Mouse (Mus musculus) erythroblast, adult 5-6 weeks (primary cell): ENCODE data around the gene Fam19a2. TPM values are rescaled to one million over a fixed set of nuclear protein-coding genes. Genes with fewer than 3 reads are reported as not detected.

ENCODE experiments used
- ATAC-seq: replicated peaks from 2 replicates; pipeline ENCODE4 v1.8.0; 2016; ENCODE audit warnings: moderate number of reproducible peaks, mild to moderate bottlenecking, moderate TSS enrichment, inconsistent platforms; ENCODE audit not compliant: poor library complexity, low FRiP score, severe bottlenecking
- total RNA-seq, 2 experiments: library from RNA; stranded (forward) in 1 of 2; stranded (reverse) in 1 of 2; fragments of 150-400 nt in 1 of 2; fragments of 200-764, 138-1000 nt in 1 of 2; gene quantifications; 2 replicates each; pipeline versions ENCODE4 v1.2.3 to v1.2.4; 2015 to 2017; ENCODE audit warnings: low replicate concordance in 2 of 2

Fam19a2 gene
- total RNA-seq, 2 experiments from 2014 or later, result not detected

GRCm38 (mm10) chr10:123692186-123692925 is 428.6 kb downstream of the Fam19a2 start:
- ATAC-seq, result no peak

DNA sequence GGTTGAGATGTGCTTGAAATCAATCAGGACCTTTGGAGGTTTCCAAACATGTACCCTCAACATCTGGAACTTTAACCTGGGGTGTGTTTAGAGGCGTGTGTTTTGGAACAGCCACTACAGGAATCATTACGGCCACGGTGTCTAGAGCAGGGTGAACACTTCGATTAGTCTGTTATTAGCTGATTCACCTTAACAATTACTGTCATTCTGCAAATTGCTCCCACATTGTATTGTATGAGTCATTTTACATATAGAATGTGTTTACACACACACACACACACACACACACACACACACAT is 429.1 kb downstream of the Fam19a2 start:
- ATAC-seq, result no peak

- no peak for ATAC-seq
These were observed 438.8 kb downstream of the Fam19a2 start for GRCm38 (mm10) chr10:123702595-123702994.

- no peak for ATAC-seq
These were observed 443.2 kb downstream of the Fam19a2 start for GRCm38 (mm10) chr10:123707026-123707425.

DNA sequence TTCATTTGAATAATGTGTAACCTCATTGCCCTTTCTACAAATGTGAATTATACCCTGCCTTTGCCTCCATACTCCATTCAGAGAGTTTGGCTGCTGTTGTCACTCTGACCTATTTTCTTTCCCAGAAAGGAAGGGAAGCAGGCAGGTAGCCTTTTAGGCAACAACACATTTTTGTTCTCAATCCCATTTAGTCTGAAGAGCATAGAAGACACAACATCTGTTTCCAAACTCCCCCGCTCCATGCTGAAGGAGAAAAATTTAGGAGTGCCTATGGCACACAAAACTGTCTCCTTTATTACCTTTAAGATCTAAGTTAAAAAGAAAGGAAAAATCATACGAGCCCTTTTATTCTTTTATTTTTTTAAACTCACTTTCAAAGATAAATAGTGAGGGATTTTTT is 446.9 kb downstream of the Fam19a2 start:
- ATAC-seq, result no peak

DNA sequence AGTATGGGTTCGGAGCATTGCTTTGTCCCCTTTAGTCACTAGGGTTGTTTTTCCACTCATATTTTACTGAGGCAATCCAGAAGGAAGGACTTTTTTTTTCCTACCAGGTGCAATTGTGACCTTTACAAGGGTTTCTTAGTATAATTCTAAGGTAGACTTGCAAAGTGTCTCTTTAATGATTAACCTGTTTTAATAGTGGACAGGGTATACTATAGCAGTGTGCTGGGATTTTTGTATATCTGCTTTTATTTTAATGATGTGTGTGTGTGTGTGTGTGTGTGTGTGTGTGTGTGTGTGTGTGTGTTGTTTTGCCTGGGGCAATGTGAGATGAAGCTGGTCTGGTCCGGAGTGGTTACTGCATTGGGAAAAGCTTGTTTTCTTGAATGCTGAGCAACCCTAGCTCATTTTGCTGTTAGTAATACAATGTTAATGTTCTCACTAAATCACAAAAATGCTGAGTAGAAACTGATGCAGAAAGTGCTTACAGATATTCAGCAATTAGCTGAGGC is 458.2 kb downstream of the Fam19a2 start:
- no peak for ATAC-seq

- no peak for ATAC-seq
These were observed 459.8 kb downstream of the Fam19a2 start for GRCm38 (mm10) chr10:123723641-123724040.

DNA sequence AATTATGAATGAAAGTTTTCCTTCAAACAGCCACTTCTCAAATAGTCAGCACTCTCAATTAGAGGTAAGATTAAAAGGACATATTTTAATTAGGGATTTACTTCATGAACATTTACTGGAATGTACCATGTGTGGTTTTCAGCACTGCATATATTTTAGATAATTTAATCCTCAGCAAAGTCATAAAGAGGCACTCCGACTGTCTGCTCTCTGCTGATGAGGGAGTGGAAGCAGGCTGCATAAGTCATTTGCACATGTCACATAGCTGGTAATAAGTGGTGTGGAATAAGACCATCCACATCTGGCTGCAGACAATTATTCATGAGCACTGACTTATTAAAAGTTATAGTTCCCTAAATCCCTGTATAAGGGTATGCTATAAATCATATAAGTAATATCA is 484.5 kb downstream of the Fam19a2 start:
- ATAC-seq, result no peak

GRCm38 (mm10) chr10:123751676-123752280 is 488.0 kb downstream of the Fam19a2 start:
- no peak for ATAC-seq

GRCm38 (mm10) chr10:123752755-123753154 is 489.0 kb downstream of the Fam19a2 start:
- no peak for ATAC-seq

DNA sequence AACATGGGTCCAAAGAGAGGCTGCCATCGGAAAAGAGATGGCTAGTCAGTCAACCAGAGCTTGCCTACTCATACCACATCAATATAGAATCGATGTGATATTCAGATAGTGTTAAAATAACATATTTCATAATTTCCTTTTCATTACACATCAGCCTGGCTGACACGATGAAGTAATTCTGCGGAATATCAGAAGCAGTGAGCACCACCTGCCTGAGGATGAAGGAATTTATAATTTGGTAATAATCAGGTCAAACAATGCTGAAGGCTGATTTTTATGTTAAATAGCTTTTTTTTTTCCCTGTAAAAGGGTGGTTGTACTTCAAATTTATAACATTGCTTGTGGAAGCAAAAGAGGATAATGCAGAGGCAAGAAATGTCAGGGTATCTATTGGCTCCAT is 490.2 kb downstream of the Fam19a2 start:
- ATAC-seq, result no peak

- ATAC-seq, result no peak
These were observed 525.6 kb downstream of the Fam19a2 start for GRCm38 (mm10) chr10:123789374-123789773.

Other genes starting within 250 kb of the Fam19a2 start
- 11.9 and 13.8 TPM in 2 replicates for gene Mon2, start 187.5 kb upstream of the Fam19a2 start, total RNA-seq (2015; ENCODE audit: low replicate concordance)
- gene Mon2, start 187.5 kb upstream of the Fam19a2 start, total RNA-seq (2017; ENCODE audit: low replicate concordance), result 25.8 and 36.7 TPM in 2 replicates
- gene Usp15, start 67.0 kb upstream of the Fam19a2 start, total RNA-seq (2015; ENCODE audit: low replicate concordance), result 421 and 430 TPM in 2 replicates
- 1,103 and 1,309 TPM in 2 replicates for gene Usp15, start 67.0 kb upstream of the Fam19a2 start, total RNA-seq (2017; ENCODE audit: low replicate concordance)